Comparison of ENCODE assay signal across 28 mouse cellular contexts in genomic region chr5:65933764-65934163, GRCm38 (mm10). TPM values are rescaled to one million over a fixed set of nuclear protein-coding genes. Genes with fewer than 3 reads are reported as not detected.
"Had no signal": no experiment of that assay in that cellular context is flagged by ENCODE, and none has a peak within 500 bp of the region (broad histone marks: within the 10 kb centered on the region; RNA-seq: fewer than 3 reads in every experiment).

No protein-coding gene starts in this region.

- H3K27me3 ChIP-seq: intestine, embryonic 15.5 days; kidney, embryonic 15.5 days; limb, embryonic 12.5 days; limb, embryonic 15.5 days; liver, embryonic 13.5 days; midbrain, embryonic 13.5 days; neural tube, embryonic 12.5 days; neural tube, embryonic 15.5 days had no signal

- H3K9me3 ChIP-seq: intestine, embryonic 15.5 days; kidney, embryonic 15.5 days; limb, embryonic 12.5 days; limb, embryonic 15.5 days; liver, embryonic 13.5 days; midbrain, embryonic 13.5 days; neural tube, embryonic 12.5 days; neural tube, embryonic 15.5 days had no signal

- ATAC-seq: intestine, embryonic 15.5 days; midbrain, embryonic 13.5 days; midbrain, embryonic 16.5 days had no signal

- H3K36me3 ChIP-seq: intestine, embryonic 15.5 days; kidney, embryonic 15.5 days; limb, embryonic 12.5 days; limb, embryonic 15.5 days; liver, embryonic 13.5 days; midbrain, embryonic 13.5 days; neural tube, embryonic 12.5 days; neural tube, embryonic 15.5 days had no signal

- H3K4me3 ChIP-seq: intestine, embryonic 15.5 days; kidney, embryonic 15.5 days; limb, embryonic 12.5 days; limb, embryonic 15.5 days; liver, embryonic 13.5 days; midbrain, embryonic 13.5 days; myocyte; neural tube, embryonic 12.5 days; neural tube, embryonic 15.5 days had no signal

- H3K27ac ChIP-seq: intestine, embryonic 15.5 days; kidney, embryonic 15.5 days; limb, embryonic 12.5 days; limb, embryonic 15.5 days; liver, embryonic 13.5 days; midbrain, embryonic 13.5 days; neural tube, embryonic 12.5 days; neural tube, embryonic 15.5 days; stomach, postnatal 0 days had no signal

- H3K4me1 ChIP-seq: intestine, embryonic 15.5 days; limb, embryonic 12.5 days; limb, embryonic 15.5 days; liver, embryonic 13.5 days; midbrain, embryonic 13.5 days; neural tube, embryonic 12.5 days; neural tube, embryonic 15.5 days had no signal

- DNase-seq: kidney, adult 11 months; kidney, adult 8-10 months; kidney, postnatal 10 days; kidney, postnatal 36 days; left cerebral cortex, postnatal 4 days; liver, embryonic 13.5 days; lung, adult 2 months; lung, postnatal 14 days; lung, postnatal 4 days; retina, postnatal 1 day; right cerebral cortex, postnatal 25 days had no signal

RNA-seq across cellular contexts. Expression of gene Chrna9, which starts 1.0 kb away (rescaled TPM):
- total RNA-seq: layer of hippocampus, adult 8-10 months; layer of hippocampus, postnatal 14 days; left cerebral cortex, adult 8-10 months; left cerebral cortex, postnatal 14 days; left cerebral cortex, postnatal 4 days; megakaryocyte progenitor cell, adult 5-6 weeks; monocyte, adult 5-6 weeks had no signal
- polyA plus RNA-seq: intestine, embryonic 15.5 days; liver, embryonic 13.5 days; midbrain, embryonic 13.5 days; midbrain, embryonic 16.5 days; myocyte; neural tube, embryonic 12.5 days; neural tube, embryonic 15.5 days; stomach, embryonic 14.5 days; stomach, postnatal 0 days had no signal
